Mouse (Mus musculus): ENCODE measurements at regions not wholly inside any gene's neighbourhood (a gene's known extent, or its start where the extent isn't known, plus 50 kb on each side); places are given as distances from the start of the nearest gene placed in this dataset.

DNA sequence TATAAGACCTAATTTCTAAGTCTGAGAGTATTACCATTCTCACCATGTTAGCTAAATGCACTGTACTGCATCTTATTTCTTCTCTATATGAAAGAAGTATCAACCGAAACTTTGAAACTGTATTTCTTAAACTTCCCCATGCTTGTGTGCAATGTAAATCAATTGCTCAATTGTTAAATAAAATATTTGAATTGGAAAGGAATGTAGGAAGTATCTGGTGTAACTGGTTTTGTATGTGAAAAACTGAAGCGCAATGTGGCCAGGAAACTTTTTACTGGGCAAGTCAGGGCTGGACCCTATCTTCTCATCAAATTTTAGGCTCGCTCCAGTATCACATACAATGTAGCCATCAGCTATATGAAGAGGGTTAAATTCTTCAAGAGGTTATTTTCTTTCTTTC is 123.8 kb upstream of the Atp2b1 start:
- TF ChIP-seq CTCF (IDR thresholded peaks at IDR 0.05; ENCODE audit: low read depth) (no peak), EP300 (IDR thresholded peaks at IDR 0.05; ENCODE audit: low read depth) (no peak)

Data from liver, postnatal 0 days (tissue).